Mouse (Mus musculus): ENCODE results near the gene Atxn2.
"Not testable (repeated sequence)": the region's sequence is repeated elsewhere in the genome, so short reads cannot be mapped to it uniquely, and the experiment has no call there.

DNA sequence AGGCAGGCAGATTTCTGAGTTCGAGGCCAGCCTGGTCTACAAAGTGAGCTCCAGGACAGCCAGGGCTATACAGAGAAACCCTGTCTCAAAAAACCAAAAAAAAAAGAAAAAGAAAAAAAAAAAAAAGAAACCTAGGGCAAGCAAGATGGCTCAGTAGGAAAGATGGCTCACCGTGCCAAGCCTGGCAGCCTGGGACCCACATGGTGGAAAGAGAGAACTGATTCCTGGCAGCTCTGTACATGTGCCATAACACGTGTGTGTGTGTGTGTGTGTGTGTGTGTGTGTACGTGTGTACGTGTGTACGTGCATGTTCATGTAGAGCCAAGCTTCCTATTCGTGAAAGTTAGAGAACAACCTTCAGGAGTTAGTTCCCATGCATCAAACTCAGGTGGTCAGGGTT is 19.7 kb upstream of the Atxn2 start:
- TF ChIP-seq POLR2A (IDR thresholded peaks at IDR 0.05; ENCODE audit: low read depth, low read length); BHLHE40 (IDR thresholded peaks at IDR 0.05; ENCODE audit: low read depth, low read length); SMC3 (IDR thresholded peaks at IDR 0.05; ENCODE audit: low read depth, low read length); HCFC1 (IDR thresholded peaks at IDR 0.05; ENCODE audit: low read depth, low read length); ZKSCAN1 (IDR thresholded peaks at IDR 0.05; ENCODE audit: borderline replicate concordance, low read depth, low read length); CHD2 (IDR thresholded peaks at IDR 0.05; ENCODE audit: low read length); KAT2A (IDR thresholded peaks at IDR 0.05; ENCODE audit: insufficient replicate concordance, low read length): not testable (repeated sequence)

All from CH12.LX (cell line).